Mouse (Mus musculus) heart, adult 2 months (tissue): ENCODE data around the gene Rpa1.

Experiments
- CTCF ChIP-seq: fragments of 200-600 bp; IDR thresholded peaks from 2 replicates; pipeline ENCODE4 v1.8.1; 2022; ENCODE audit warnings: antibody characterized with exemption, mild to moderate bottlenecking, moderate library complexity
- EP300 ChIP-seq: fragments of 200-500 bp; IDR thresholded peaks from 2 replicates; pipeline ENCODE4 v1.6.1; 2011; ENCODE audit warnings: low read depth, low read length, control low read depth; ENCODE audit not compliant: insufficient read depth
- POLR2A ChIP-seq: fragments of 200-500 bp; IDR thresholded peaks from 2 replicates; pipeline ENCODE4 v1.6.1; 2011; ENCODE audit warnings: mild to moderate bottlenecking, low read depth, low read length, control low read depth; ENCODE audit not compliant: insufficient read depth

GRCm38 (mm10) chr11:75259996-75260561, 88.0 kb downstream of the Rpa1 start:
- no peak for TF ChIP-seq POLR2A
- no peak for TF ChIP-seq EP300
- no peak for TF ChIP-seq CTCF
